Mouse (Mus musculus): ENCODE results near the gene Srsf2.
"Not testable (repeated sequence)": the region's sequence is repeated elsewhere in the genome, so short reads cannot be mapped to it uniquely, and the experiment has no call there.

Gene Srsf2

GRCm38 (mm10) chr11:116854279-116854678, 1.4 kb upstream of the Srsf2 start:
- no peak for DNase-seq (ENCODE audit: low read depth in 1 of 2, low spot score in 2 of 2)

GRCm38 (mm10) chr11:116853512-116853928, 626 bp upstream of the Srsf2 start:
- DNase-seq (ENCODE audit: low read depth in 1 of 2, low spot score in 2 of 2) = peak; percentile 89 to 95

- peak; percentile 12 to 57 for DNase-seq (ENCODE audit: low read depth in 1 of 2, low spot score in 2 of 2)
Measured at GRCm38 (mm10) chr11:116852291-116852890, 503 bp downstream of the Srsf2 start, which contains the start of gene Mfsd11. TSS of gene Mfsd11 (plus strand) at chr11:116852440.

GRCm38 (mm10) chr11:116851576-116852290, 1.2 kb downstream of the Srsf2 start:
- no peak for DNase-seq (ENCODE audit: low read depth in 1 of 2, low spot score in 2 of 2)

GRCm38 (mm10) chr11:116850833-116851477, 1.9 kb downstream of the Srsf2 start:
- DNase-seq (ENCODE audit: low read depth in 1 of 2, low spot score in 2 of 2) = no peak

- no peak for DNase-seq (ENCODE audit: low read depth in 1 of 2, low spot score in 2 of 2)
Measured at GRCm38 (mm10) chr11:116850085-116850484, 2.8 kb downstream of the Srsf2 start.

- no peak for DNase-seq (ENCODE audit: low read depth in 1 of 2, low spot score in 2 of 2)
Measured at GRCm38 (mm10) chr11:116849587-116849986, 3.3 kb downstream of the Srsf2 start.

- not testable (repeated sequence) for DNase-seq (ENCODE audit: low read depth in 1 of 2, low spot score in 2 of 2)
Measured at GRCm38 (mm10) chr11:116848877-116849178, 4.1 kb downstream of the Srsf2 start.

- DNase-seq (ENCODE audit: low read depth in 1 of 2, low spot score in 2 of 2) = no peak
Measured at GRCm38 (mm10) chr11:116848086-116848876, 4.6 kb downstream of the Srsf2 start.

- DNase-seq (ENCODE audit: low read depth in 1 of 2, low spot score in 2 of 2) = no peak
Measured at GRCm38 (mm10) chr11:116847187-116848085, 5.5 kb downstream of the Srsf2 start.

- no peak for DNase-seq (ENCODE audit: low read depth in 1 of 2, low spot score in 2 of 2)
Measured at GRCm38 (mm10) chr11:116846593-116847181, 6.2 kb downstream of the Srsf2 start.

GRCm38 (mm10) chr11:116843261-116844233, 9.3 kb downstream of the Srsf2 start, which contains the start of the genes Mettl23 and Jmjd6:
TSS of gene Mettl23 (plus strand) at chr11:116843278.
TSS of gene Jmjd6 (minus strand) at chr11:116843449.
- DNase-seq (ENCODE audit: low read depth in 1 of 2, low spot score in 2 of 2) = peak; percentile 93 to 96

- peak; percentile 23 to 55 for DNase-seq (ENCODE audit: low read depth in 1 of 2, low spot score in 2 of 2)
Measured at GRCm38 (mm10) chr11:116842531-116843260, 10.2 kb downstream of the Srsf2 start.

GRCm38 (mm10) chr11:116840748-116841147, 12.1 kb downstream of the Srsf2 start:
- DNase-seq (ENCODE audit: low read depth in 1 of 2, low spot score in 2 of 2) = no peak

- no peak for DNase-seq (ENCODE audit: low read depth in 1 of 2, low spot score in 2 of 2)
Measured at GRCm38 (mm10) chr11:116839601-116840000, 13.3 kb downstream of the Srsf2 start.

- no peak for DNase-seq (ENCODE audit: low read depth in 1 of 2, low spot score in 2 of 2)
Measured at GRCm38 (mm10) chr11:116838936-116839335, 14.0 kb downstream of the Srsf2 start.

GRCm38 (mm10) chr11:116837441-116837840, 15.5 kb downstream of the Srsf2 start:
- no peak for DNase-seq (ENCODE audit: low read depth in 1 of 2, low spot score in 2 of 2)

- DNase-seq (ENCODE audit: low read depth in 1 of 2, low spot score in 2 of 2) = no peak
Measured at GRCm38 (mm10) chr11:116836283-116836682, 16.6 kb downstream of the Srsf2 start.

Measured in monocyte, adult 2 months (primary cell).